Mouse (Mus musculus) myocyte (in vitro differentiated cells): ENCODE measurements around the gene Polr2l. TPM values are rescaled to one million over a fixed set of nuclear protein-coding genes. Genes with fewer than 3 reads are reported as not detected.

Source experiments
- H3K27me3 ChIP-seq: one replicate; pipeline ENCODE4 v1.6.1; 2011; ENCODE audit not compliant: control insufficient read depth, insufficient read depth, insufficient read length
- H3K36me3 ChIP-seq: one replicate; pipeline ENCODE4 v1.6.1; 2011; ENCODE audit not compliant: control insufficient read depth, insufficient read depth
- H3K4me2 ChIP-seq: one replicate; pipeline ENCODE4 v1.6.1; 2011; ENCODE audit warnings: low read depth, control low read depth
- H3K4me3 ChIP-seq: one replicate; pipeline ENCODE4 v1.5.1; 2011; ENCODE audit warnings: mild to moderate bottlenecking, control low read depth, moderate library complexity
- H3K79me2 ChIP-seq: one replicate; pipeline ENCODE4 v1.6.1; 2011; ENCODE audit not compliant: control insufficient read depth, insufficient read depth
- H3ac ChIP-seq: one replicate; pipeline ENCODE4 v1.6.1; 2011; ENCODE audit not compliant: control insufficient read depth, insufficient read length
- CEBPB ChIP-seq: IDR thresholded peaks from 2 replicates; pipeline ENCODE4 v1.6.1; 2011; ENCODE audit warnings: mild to moderate bottlenecking, moderate library complexity; ENCODE audit not compliant: poor library complexity, insufficient read depth, severe bottlenecking
- E2F4 ChIP-seq: IDR thresholded peaks from one replicate; pipeline ENCODE4 v1.6.1; 2011; ENCODE audit warnings: mild to moderate bottlenecking, control low read depth, moderate library complexity; ENCODE audit not compliant: insufficient read depth
- MAX ChIP-seq: IDR thresholded peaks from one replicate; pipeline ENCODE4 v1.6.1; 2011; ENCODE audit warnings: low read depth, mild to moderate bottlenecking, control low read depth
- MYOD1 ChIP-seq, 3 experiments: IDR thresholded peaks; one replicate each; pipeline ENCODE4 v1.6.1; 2011; ENCODE audit warnings: control low read depth in 2 of 3, low read depth in 2 of 3, mild to moderate bottlenecking in 2 of 3, moderate library complexity in 1 of 3; ENCODE audit not compliant: insufficient read length in 2 of 3, control insufficient read depth in 1 of 3
- MYOG ChIP-seq, 3 experiments: IDR thresholded peaks; one replicate each; pipeline ENCODE4 v1.6.1; 2011; ENCODE audit warnings: control low read depth in 2 of 3, low read depth in 2 of 3, mild to moderate bottlenecking in 2 of 3; ENCODE audit not compliant: insufficient read length in 2 of 3, control insufficient read depth in 1 of 3, insufficient read depth in 1 of 3
- POLR2A ChIP-seq: IDR thresholded peaks from one replicate; pipeline ENCODE4 v1.6.1; 2011; ENCODE audit warnings: low read depth, mild to moderate bottlenecking, control low read depth, moderate library complexity; ENCODE audit not compliant: insufficient read length
- POLR2AphosphoS2 ChIP-seq: IDR thresholded peaks from one replicate; pipeline ENCODE4 v1.6.1; 2011; ENCODE audit warnings: low read depth, control low read depth; ENCODE audit not compliant: insufficient read length
- REST ChIP-seq: IDR thresholded peaks from one replicate; pipeline ENCODE4 v1.6.1; 2011; ENCODE audit warnings: mild to moderate bottlenecking, control low read depth, moderate library complexity; ENCODE audit not compliant: insufficient read depth, insufficient read length
- SRF ChIP-seq: IDR thresholded peaks from one replicate; pipeline ENCODE4 v1.6.1; 2011; ENCODE audit warnings: low read depth; ENCODE audit not compliant: control insufficient read depth, insufficient read length
- TCF12 ChIP-seq: IDR thresholded peaks from one replicate; pipeline ENCODE4 v1.6.1; 2011; ENCODE audit warnings: mild to moderate bottlenecking, control low read depth; ENCODE audit not compliant: poor library complexity, insufficient read depth, severe bottlenecking
- TCF3 ChIP-seq: IDR thresholded peaks from one replicate; pipeline ENCODE4 v1.6.1; 2011; ENCODE audit warnings: low read depth, control low read depth; ENCODE audit not compliant: insufficient read length
- USF1 ChIP-seq: IDR thresholded peaks from one replicate; pipeline ENCODE4 v1.6.1; 2011; ENCODE audit warnings: low read depth, mild to moderate bottlenecking, control low read depth, moderate library complexity
- polyA plus RNA-seq: library from polyadenylated mRNA; unstranded; fragments of >200 nt; fragmentation: generic; extraction: Trizol; gene quantifications from one replicate; pipeline ENCODE4 v1.2.1, GENCODE M21; 2012; ENCODE audit warnings: missing spikeins

Polr2l gene
- polyA plus RNA-seq, 1 experiment = 95.1 TPM

DNA sequence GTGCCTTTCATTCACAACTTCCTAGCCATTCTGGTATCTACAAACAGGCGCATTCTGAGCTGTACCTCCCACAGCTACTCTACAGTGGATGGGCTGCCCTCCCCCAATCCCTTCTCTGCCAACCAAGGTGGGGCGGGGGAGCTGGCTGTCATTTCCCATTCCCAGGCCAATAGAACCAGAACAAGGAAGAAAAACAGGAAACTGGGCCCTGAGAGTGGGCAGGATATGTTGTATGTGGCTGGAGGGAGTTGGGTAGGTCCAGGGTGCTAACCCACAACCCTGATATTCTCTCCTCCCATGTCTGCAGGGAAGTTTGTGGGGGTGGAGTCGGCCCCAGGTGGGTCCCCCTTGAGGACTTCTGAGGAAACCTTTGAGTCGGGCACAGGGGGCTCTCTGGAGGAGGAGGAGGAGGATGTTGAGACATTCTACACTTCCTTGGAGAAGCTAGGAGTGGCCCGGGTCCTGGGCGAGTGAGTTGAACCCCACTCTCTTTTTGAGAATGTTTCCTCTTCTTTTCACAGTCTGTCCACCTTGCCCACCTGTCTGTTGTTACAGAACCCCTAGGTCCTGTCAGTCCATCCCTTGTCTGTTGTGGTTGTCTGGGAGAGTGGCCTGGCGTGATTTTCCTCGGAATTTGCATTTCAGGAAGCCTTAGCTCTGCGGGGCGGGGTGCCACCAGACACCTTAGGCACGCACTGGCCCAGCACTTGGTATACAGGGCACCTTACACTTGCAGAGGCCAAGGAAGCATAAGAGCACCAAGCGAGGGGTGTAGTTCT is 10.9 kb downstream of the Polr2l start:
- Histone ChIP-seq H3ac (no peak overlapping the region), H3K36me3 (no peaks in the 10 kb centered on the region), H3K27me3 (no peaks in the 10 kb centered on the region), H3K4me3 (no peak overlapping the region), H3K79me2 (peaks cover 2% of the 10 kb centered on the region), H3K4me2 (no peak overlapping the region)
- TF ChIP-seq MYOD1 (IDR thresholded peaks at IDR 0.05; ENCODE audit: control insufficient read depth in 1 of 3, insufficient read length in 2 of 3, low read depth in 2 of 3) = no peak
- no peak for TF ChIP-seq CEBPB
- TF ChIP-seq SRF = no peak
- TF ChIP-seq USF1 = no peak
- TF ChIP-seq POLR2AphosphoS2 = no peak
- TF ChIP-seq TCF12 = no peak
- no peak for TF ChIP-seq REST
- TF ChIP-seq TCF3 = no peak
- TF ChIP-seq POLR2A = no peak
- no peak for TF ChIP-seq MAX
- no peak for TF ChIP-seq E2F4
- TF ChIP-seq MYOG (IDR thresholded peaks at IDR 0.05; ENCODE audit: control insufficient read depth in 1 of 3, insufficient read depth in 1 of 3, insufficient read length in 2 of 3, low read depth in 2 of 3) = no peak

DNA sequence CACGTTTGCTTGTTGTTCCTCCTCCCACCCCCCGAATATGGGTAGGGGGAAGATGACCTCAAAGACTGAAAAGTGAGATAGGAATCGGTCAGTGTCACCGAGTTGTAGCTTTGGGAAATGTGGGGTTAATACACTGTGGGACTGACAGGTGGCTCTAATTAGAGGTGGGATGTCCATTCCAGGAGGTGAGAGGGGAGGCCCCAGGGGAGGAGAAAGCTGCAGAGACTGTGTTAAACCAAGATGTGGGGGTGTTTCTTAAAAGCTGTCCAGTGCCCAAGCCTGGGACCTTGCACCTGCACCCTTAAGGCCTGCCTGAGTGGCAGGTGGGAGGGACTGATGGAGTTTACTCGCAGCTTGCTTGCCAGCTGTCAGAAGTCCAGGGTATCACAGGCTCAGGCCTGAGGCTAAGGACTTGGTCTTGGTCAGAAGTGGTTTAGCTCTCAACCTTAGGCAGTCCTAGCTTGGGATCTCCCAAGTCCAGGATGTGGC is 12.6 kb downstream of the Polr2l start:
- Histone ChIP-seq H3K27me3 (no peaks in the 10 kb centered on the region), H3K36me3 (no peaks in the 10 kb centered on the region), H3K79me2 (no peaks in the 10 kb centered on the region), H3K4me3 (no peak overlapping the region), H3K4me2 (no peak overlapping the region), H3ac (no peak overlapping the region)
- TF ChIP-seq USF1 (no peak), E2F4 (no peak), MAX (no peak), MYOG (IDR thresholded peaks at IDR 0.05; ENCODE audit: control insufficient read depth in 1 of 3, insufficient read depth in 1 of 3, insufficient read length in 2 of 3, low read depth in 2 of 3) (no peak), MYOD1 (IDR thresholded peaks at IDR 0.05; ENCODE audit: control insufficient read depth in 1 of 3, insufficient read length in 2 of 3, low read depth in 2 of 3) (no peak), POLR2A (no peak), TCF12 (no peak), SRF (no peak), TCF3 (no peak), REST (no peak), POLR2AphosphoS2 (no peak), CEBPB (no peak)

DNA sequence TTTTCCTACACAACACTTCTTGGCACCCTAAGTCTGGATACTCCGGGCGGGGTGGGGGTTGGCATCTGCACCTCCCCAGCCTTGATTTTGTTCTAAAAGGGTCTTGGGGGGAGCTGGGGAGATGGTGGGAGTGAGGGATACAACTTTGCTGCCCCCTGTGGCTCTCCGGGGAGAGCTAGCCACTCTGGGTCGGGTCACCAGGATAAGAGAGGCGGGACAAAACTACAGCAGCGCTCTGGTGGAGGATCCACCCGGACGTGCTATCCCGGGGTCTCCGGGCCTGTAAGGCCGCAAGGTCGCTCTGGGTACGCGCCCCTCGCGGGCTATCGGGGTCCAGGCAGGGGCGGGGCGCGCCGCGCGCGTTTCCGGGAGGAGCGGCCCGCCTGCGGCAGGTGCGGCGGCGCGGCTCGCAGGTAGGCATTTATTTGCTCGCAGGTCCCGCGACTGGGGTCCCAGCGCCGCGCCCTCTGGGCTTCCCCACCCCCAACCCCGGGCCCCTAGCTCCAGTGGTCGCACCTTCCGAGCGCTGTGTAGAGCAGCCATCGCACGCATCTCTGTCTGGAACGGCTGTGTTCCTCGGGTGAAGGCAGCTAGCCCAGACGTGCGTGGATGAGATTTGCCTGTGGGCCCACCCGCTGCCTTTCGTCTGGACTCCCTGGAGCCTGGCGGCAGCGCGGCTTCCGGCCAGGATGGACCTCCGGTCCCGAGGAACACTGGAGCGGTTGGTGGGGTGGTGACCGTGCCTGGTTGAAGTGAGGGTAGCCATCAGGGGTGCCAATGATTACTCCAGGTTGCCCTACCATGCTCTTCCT is 13.2 kb downstream of the Polr2l start:
- Histone ChIP-seq H3K79me2 (no peaks in the 10 kb centered on the region), H3K27me3 (no peaks in the 10 kb centered on the region), H3ac (no peak overlapping the region), H3K4me2 (peak overlapping the region; percentile 12), H3K36me3 (no peaks in the 10 kb centered on the region), H3K4me3 (no peak overlapping the region)
- TF ChIP-seq MAX (no peak), POLR2A (no peak), POLR2AphosphoS2 (peak; percentile 24), REST (no peak), SRF (no peak)

DNA sequence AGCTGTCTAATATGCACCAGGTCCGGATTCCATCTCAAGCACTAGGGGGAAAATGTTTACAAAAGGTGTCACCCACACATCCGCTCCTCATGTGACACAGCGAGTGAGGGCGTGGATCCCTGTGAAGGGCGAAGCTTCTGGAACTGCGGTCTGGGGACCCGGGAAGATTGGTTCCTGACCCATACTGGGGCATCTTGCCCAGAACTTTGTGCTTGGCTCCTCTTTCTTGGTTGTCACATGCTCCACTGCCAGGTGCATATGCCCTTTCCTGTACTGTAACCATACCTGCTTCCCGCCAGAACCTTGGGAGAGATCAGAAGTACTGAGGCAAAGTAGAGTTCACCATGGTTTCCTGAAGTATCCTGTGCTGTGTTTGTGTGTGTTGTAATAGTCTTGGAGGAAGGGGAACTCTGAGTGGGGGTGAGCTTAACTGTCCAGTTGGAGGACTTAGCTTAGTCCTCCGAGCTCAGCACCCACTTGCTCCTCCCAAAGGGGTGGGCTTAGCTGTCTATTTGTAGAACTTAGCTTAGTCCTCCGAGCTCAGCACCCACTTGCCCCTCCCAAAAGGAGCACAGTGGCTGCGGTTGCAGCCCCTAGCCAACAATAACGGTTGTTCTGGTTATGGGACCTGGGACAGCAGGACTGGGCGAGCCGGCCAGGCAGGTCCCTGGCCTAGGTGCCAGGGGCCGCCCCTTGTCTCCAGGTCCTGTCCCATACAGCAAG is 14.4 kb downstream of the Polr2l start, which contains the start of gene Cracr2b:
TSS of gene Cracr2b (plus strand) at position 704 of the 723 bp plus-strand sequence.
- no peaks in the 10 kb centered on the region for H3K27me3 ChIP-seq
- TF ChIP-seq MYOD1 (IDR thresholded peaks at IDR 0.05; ENCODE audit: control insufficient read depth in 1 of 3, insufficient read length in 2 of 3, low read depth in 2 of 3) = no peak
- no peak for TF ChIP-seq TCF12
- no peak for TF ChIP-seq E2F4
- TF ChIP-seq USF1 = no peak
- no peak for TF ChIP-seq SRF
- no peak for TF ChIP-seq CEBPB
- no peak for TF ChIP-seq MAX
- no peak for TF ChIP-seq REST
- TF ChIP-seq TCF3 = no peak
- no peak for TF ChIP-seq POLR2A
- no peak for TF ChIP-seq POLR2AphosphoS2
- no peak for TF ChIP-seq MYOG (IDR thresholded peaks at IDR 0.05; ENCODE audit: control insufficient read depth in 1 of 3, insufficient read depth in 1 of 3, insufficient read length in 2 of 3, low read depth in 2 of 3)

More for the DNA sequence above, 14.4 kb downstream of the Polr2l start, which contains the start of gene Cracr2b:
- Histone ChIP-seq H3K79me2 (no peaks in the 10 kb centered on the region), H3K36me3 (no peaks in the 10 kb centered on the region), H3ac (no peak within 1 kb of the TSS), H3K4me3 (no peak within 1 kb of the TSS), H3K4me2 (peak within 1 kb of the TSS; percentile 12)
